Mouse (Mus musculus) ES-Bruce4 (cell line): ENCODE data around the gene Reck.

Source experiments
- CTCF ChIP-seq: IDR thresholded peaks from one replicate; pipeline ENCODE4 v1.8.1; 2011; ENCODE audit warnings: low read depth, low read length
- EP300 ChIP-seq: IDR thresholded peaks from 2 replicates; pipeline ENCODE4 v1.6.1; 2011; ENCODE audit warnings: low read depth, low read length; ENCODE audit not compliant: insufficient read depth

- TF ChIP-seq CTCF (no peak), EP300 (no peak)
Observed at GRCm38 (mm10) chr4:43879566-43879965, 4.2 kb downstream of the Reck start.
